Mouse (Mus musculus): Measurements from ENCODE around the gene Qrich2.

Gene Qrich2

GRCm38 (mm10) chr11:116445596-116446307 is 20.3 kb downstream of the Qrich2 start:
- peak; percentile 59 to 96 for DNase-seq (ENCODE audit: low spot score in 2 of 2)

- DNase-seq (ENCODE audit: low spot score in 2 of 2): no peak
These were observed 22.1 kb downstream of the Qrich2 start for GRCm38 (mm10) chr11:116443935-116444334.

GRCm38 (mm10) chr11:116443311-116443710 is 22.7 kb downstream of the Qrich2 start:
- no peak for DNase-seq (ENCODE audit: low spot score in 2 of 2)

GRCm38 (mm10) chr11:116442867-116443177 is 23.2 kb downstream of the Qrich2 start:
- DNase-seq (ENCODE audit: low spot score in 2 of 2): no peak

- DNase-seq (ENCODE audit: low spot score in 2 of 2): no peak
These were observed 23.7 kb downstream of the Qrich2 start for GRCm38 (mm10) chr11:116442129-116442866.

- DNase-seq (ENCODE audit: low spot score in 2 of 2): no peak
These were observed 25.5 kb downstream of the Qrich2 start for GRCm38 (mm10) chr11:116440408-116441068.

- DNase-seq (ENCODE audit: low spot score in 2 of 2): no peak
These were observed 26.5 kb downstream of the Qrich2 start for GRCm38 (mm10) chr11:116439269-116440240.

- DNase-seq (ENCODE audit: low spot score in 2 of 2): no peak
These were observed 28.5 kb downstream of the Qrich2 start for GRCm38 (mm10) chr11:116437541-116437940.

- DNase-seq (ENCODE audit: low spot score in 2 of 2): no peak
These were observed 29.2 kb downstream of the Qrich2 start for GRCm38 (mm10) chr11:116436725-116437331.

GRCm38 (mm10) chr11:116435992-116436724 is 29.9 kb downstream of the Qrich2 start:
- no peak for DNase-seq (ENCODE audit: low spot score in 2 of 2)

GRCm38 (mm10) chr11:116434967-116435752 is 30.9 kb downstream of the Qrich2 start:
- DNase-seq (ENCODE audit: low spot score in 2 of 2): no peak

GRCm38 (mm10) chr11:116434287-116434966 is 31.6 kb downstream of the Qrich2 start:
- peak in 1 of 2 experiments; percentile 57 for DNase-seq (ENCODE audit: low spot score in 2 of 2)

- peak; percentile 98 to 99 for DNase-seq (ENCODE audit: low spot score in 2 of 2)
These were observed 32.4 kb downstream of the Qrich2 start, which contains the start of gene Ubald2 for GRCm38 (mm10) chr11:116433356-116434286. Gene Ubald2, plus strand, starts transcription at chr11:116434094.

- peak in 1 of 2 experiments; percentile 71 for DNase-seq (ENCODE audit: low spot score in 2 of 2)
These were observed 33.3 kb downstream of the Qrich2 start for GRCm38 (mm10) chr11:116432593-116433355.

GRCm38 (mm10) chr11:116432127-116432526 is 33.9 kb downstream of the Qrich2 start:
- DNase-seq (ENCODE audit: low spot score in 2 of 2): no peak

- no peak for DNase-seq (ENCODE audit: low spot score in 2 of 2)
These were observed 34.5 kb downstream of the Qrich2 start for GRCm38 (mm10) chr11:116431428-116432077.
